Mouse (Mus musculus) stomach, embryonic 14.5 days (tissue): ENCODE results near the gene Hspb8. TPM values are rescaled to one million over a fixed set of nuclear protein-coding genes. Genes with fewer than 3 reads are reported as not detected.

Experiments
- ATAC-seq: fragments of 200-750 bp; cut with Nextera tagmentation; 2 replicates; pipeline ENCODE4 v1.8.0; 2017; ENCODE audit warnings: low read depth, moderate TSS enrichment; ENCODE audit not compliant: insufficient number of reproducible peaks, insufficient read depth, low FRiP score
- H3K27ac ChIP-seq: fragments of 300-500 bp; sonication (generic); 2 replicates; pipeline ENCODE4 v1.5.1; 2014; ENCODE audit warnings: mild to moderate bottlenecking, low read length, moderate library complexity, mixed read lengths
- H3K27me3 ChIP-seq: fragments of 300-500 bp; sonication (generic); 2 replicates; pipeline ENCODE4 v1.6.1; 2014; ENCODE audit warnings: low read length, control low read depth, mixed read lengths; ENCODE audit not compliant: control insufficient read depth, insufficient read depth
- H3K36me3 ChIP-seq: fragments of 300-500 bp; sonication (generic); 2 replicates; pipeline ENCODE4 v1.6.1; 2014; ENCODE audit warnings: mild to moderate bottlenecking, control low read depth, low read length, moderate library complexity, mixed read lengths; ENCODE audit not compliant: control insufficient read depth, insufficient read depth
- H3K4me1 ChIP-seq: fragments of 300-500 bp; sonication (generic); 2 replicates; pipeline ENCODE4 v1.6.1; 2014; ENCODE audit warnings: low read length, control low read depth, mixed read lengths; ENCODE audit not compliant: control insufficient read depth, insufficient read depth
- H3K4me2 ChIP-seq: fragments of 300-500 bp; sonication (generic); replicated peaks from 2 replicates; pipeline ENCODE4 v1.6.1; 2014; ENCODE audit warnings: low read depth, low read length, control low read depth
- H3K4me3 ChIP-seq: fragments of 300-500 bp; sonication (generic); 2 replicates; pipeline ENCODE4 v1.5.1; 2014; ENCODE audit warnings: low read depth, low read length, control low read depth
- H3K9ac ChIP-seq: fragments of 300-500 bp; sonication (generic); replicated peaks from 2 replicates; pipeline ENCODE4 v1.6.1; 2014; ENCODE audit warnings: low read depth, mild to moderate bottlenecking, control low read depth, low read length, moderate library complexity, mixed read lengths
- H3K9me3 ChIP-seq: fragments of 300-500 bp; sonication (generic); 2 replicates; pipeline ENCODE4 v1.6.1; 2016; ENCODE audit warnings: low read depth, low read length, control low read depth; ENCODE audit not compliant: control insufficient read depth
- WGBS: fragments of 180-500 bp; shearing (Covaris S2); extraction: QIAGEN DNeasy Blood & Tissue Kit; methylation state at CpG from one replicate; pipeline ENCODE4 v1.1.7; 2014; 5-methylcytosine and 5-hydroxymethylcytosine counted together
- polyA plus RNA-seq: library from polyadenylated mRNA; unstranded; fragments of >200 nt; fragmentation: Nextera tagmentation; extraction: Ambion mirVana; gene quantifications from 2 replicates; pipeline ENCODE4 v1.2.1, GENCODE M21; 2014

Hspb8 gene
- polyA plus RNA-seq, 1 experiment from 2014 or later, result 27.4 TPM

- H3K4me2 ChIP-seq, result no peak overlapping the region
- no peaks in the 10 kb centered on the region for H3K9me3 ChIP-seq
- 33% methylated on average over 6 of the region's 6 CpGs for WGBS
- H3K36me3 ChIP-seq, result no peaks in the 10 kb centered on the region
- H3K4me1 ChIP-seq, result peaks cover 7% of the 10 kb centered on the region; the same call in 1 of the 2 replicates
- no peak overlapping the region for H3K9ac ChIP-seq
- 0 out of 2 replicates have a peak, but pooled peaks have one; percentile 23 for ATAC-seq
- H3K4me3 ChIP-seq, result no peak overlapping the region
- H3K27ac ChIP-seq, result peak overlapping the region; percentile 77; the same call in 1 of the 2 replicates
- no peaks in the 10 kb centered on the region for H3K27me3 ChIP-seq
Measured at GRCm38 (mm10) chr5:116407936-116408335, 14.7 kb downstream of the Hspb8 start.

- H3K4me2 ChIP-seq, result no peak overlapping the region
- no peaks in the 10 kb centered on the region for H3K36me3 ChIP-seq
- peak overlapping the region; percentile 77; the same call in 1 of the 2 replicates for H3K27ac ChIP-seq
- H3K27me3 ChIP-seq, result no peaks in the 10 kb centered on the region
- 21% methylated on average over 4 of the region's 4 CpGs for WGBS
- no peak overlapping the region for H3K4me3 ChIP-seq
- H3K9ac ChIP-seq, result no peak overlapping the region
- H3K4me1 ChIP-seq, result peaks cover 7% of the 10 kb centered on the region; the same call in 1 of the 2 replicates
- ATAC-seq, result no peak; the same call in 1 of the 2 replicates
- no peaks in the 10 kb centered on the region for H3K9me3 ChIP-seq
Measured at GRCm38 (mm10) chr5:116407321-116407720, 15.3 kb downstream of the Hspb8 start.

- Histone ChIP-seq H3K4me2 (no peak overlapping the region), H3K9ac (no peak overlapping the region), H3K36me3 (no peaks in the 10 kb centered on the region), H3K9me3 (no peaks in the 10 kb centered on the region), H3K4me3 (no peak overlapping the region), H3K27me3 (no peaks in the 10 kb centered on the region), H3K4me1 (peaks cover 7% of the 10 kb centered on the region; the same call in 1 of the 2 replicates), H3K27ac (no peak overlapping the region)
- ATAC-seq, result no peak
- 62% methylated on average over 3 of the region's 3 CpGs for WGBS
Measured at GRCm38 (mm10) chr5:116406507-116406906, 16.2 kb downstream of the Hspb8 start.

GRCm38 (mm10) chr5:116405934-116406333 lies 16.7 kb downstream of the Hspb8 start:
- WGBS, result 97% methylated on average over 1 of the region's 1 CpGs

GRCm38 (mm10) chr5:116404063-116404462 lies 18.6 kb downstream of the Hspb8 start:
- Histone ChIP-seq H3K9me3 (no peaks in the 10 kb centered on the region), H3K27me3 (no peaks in the 10 kb centered on the region), H3K9ac (no peak overlapping the region), H3K27ac (no peak overlapping the region), H3K4me1 (no peaks in the 10 kb centered on the region; the same call in 1 of the 2 replicates), H3K4me3 (no peak overlapping the region), H3K4me2 (no peak overlapping the region), H3K36me3 (no peaks in the 10 kb centered on the region)
- 85% methylated on average over 2 of the region's 2 CpGs for WGBS
- no peak for ATAC-seq

More at GRCm38 (mm10) chr5:116405934-116406333, 16.7 kb downstream of the Hspb8 start:
- H3K9ac ChIP-seq, result no peak overlapping the region
- no peak overlapping the region for H3K4me3 ChIP-seq
- peaks cover 7% of the 10 kb centered on the region; the same call in 1 of the 2 replicates for H3K4me1 ChIP-seq
- H3K4me2 ChIP-seq, result no peak overlapping the region
- ATAC-seq, result no peak
- no peaks in the 10 kb centered on the region for H3K9me3 ChIP-seq
- no peaks in the 10 kb centered on the region for H3K27me3 ChIP-seq
- H3K27ac ChIP-seq, result no peak overlapping the region
- no peaks in the 10 kb centered on the region for H3K36me3 ChIP-seq

- Histone ChIP-seq H3K9me3 (no peaks in the 10 kb centered on the region), H3K27me3 (no peaks in the 10 kb centered on the region), H3K4me3 (no peak overlapping the region), H3K9ac (no peak overlapping the region), H3K4me1 (no peaks in the 10 kb centered on the region), H3K4me2 (no peak overlapping the region), H3K27ac (no peak overlapping the region), H3K36me3 (no peaks in the 10 kb centered on the region)
- WGBS, result 71% methylated on average over 3 of the region's 3 CpGs
- no peak for ATAC-seq
Measured at GRCm38 (mm10) chr5:116400801-116401200, 21.9 kb downstream of the Hspb8 start.

GRCm38 (mm10) chr5:116400042-116400730 lies 22.5 kb downstream of the Hspb8 start:
- H3K9ac ChIP-seq, result no peak overlapping the region
- no peak overlapping the region for H3K27ac ChIP-seq
- no peak overlapping the region for H3K4me3 ChIP-seq
- 75% methylated on average over 8 of the region's 8 CpGs for WGBS
- H3K4me1 ChIP-seq, result no peaks in the 10 kb centered on the region
- H3K36me3 ChIP-seq, result no peaks in the 10 kb centered on the region
- no peaks in the 10 kb centered on the region for H3K9me3 ChIP-seq
- no peak for ATAC-seq
- H3K4me2 ChIP-seq, result no peak overlapping the region
- no peaks in the 10 kb centered on the region for H3K27me3 ChIP-seq

- Histone ChIP-seq H3K9me3 (no peaks in the 10 kb centered on the region), H3K4me3 (no peak overlapping the region), H3K27me3 (no peaks in the 10 kb centered on the region), H3K4me1 (no peaks in the 10 kb centered on the region), H3K36me3 (no peaks in the 10 kb centered on the region), H3K9ac (no peak overlapping the region), H3K27ac (no peak overlapping the region), H3K4me2 (no peak overlapping the region)
- WGBS, result 72% methylated on average over 5 of the region's 5 CpGs
- ATAC-seq, result no peak
Measured at GRCm38 (mm10) chr5:116396104-116396503, 26.6 kb downstream of the Hspb8 start.
